Mouse (Mus musculus): ENCODE measurements around the gene Rbfox1. TPM values are rescaled to one million over a fixed set of nuclear protein-coding genes. Genes with fewer than 3 reads are reported as not detected.

Rbfox1 gene
- polyA plus RNA-seq, 1 experiment from 2014 or later, result 7.5 TPM

GRCm38 (mm10) chr16:6122859-6123258 lies 237.7 kb downstream of the Rbfox1 start:
- no peaks in the 10 kb centered on the region for H3K9me3 ChIP-seq (ENCODE audit: control insufficient read depth, low read length)
- no peaks in the 10 kb centered on the region for H3K36me3 ChIP-seq (ENCODE audit: control insufficient read depth, insufficient read depth, low read length)
- H3K4me3 ChIP-seq (ENCODE audit: low read length), result no peak overlapping the region
- H3K4me2 ChIP-seq (replicated peaks; ENCODE audit: low read depth, low read length), result no peak overlapping the region
- ATAC-seq (ENCODE audit: low FRiP score, low TSS enrichment), result no peak
- H3K27ac ChIP-seq (ENCODE audit: low read depth, low read length), result no peak overlapping the region
- 100% methylated on average over 6 of the region's 22 CpGs for WGBS
- H3K27me3 ChIP-seq (ENCODE audit: control insufficient read depth, insufficient read depth, low read length), result no peaks in the 10 kb centered on the region
- H3K9ac ChIP-seq (ENCODE audit: low read depth, low read length), result no peak overlapping the region
- no peaks in the 10 kb centered on the region for H3K4me1 ChIP-seq (ENCODE audit: control insufficient read depth, insufficient read depth, low read length)

- WGBS, result 79% methylated on average over 4 of the region's 5 CpGs
Observed at GRCm38 (mm10) chr16:6128314-6128713, 243.2 kb downstream of the Rbfox1 start.

GRCm38 (mm10) chr16:6135016-6135415 lies 249.9 kb downstream of the Rbfox1 start:
- H3K36me3 ChIP-seq (ENCODE audit: control insufficient read depth, insufficient read depth, low read length), result no peaks in the 10 kb centered on the region
- ATAC-seq (ENCODE audit: low FRiP score, low TSS enrichment), result no peak

More at GRCm38 (mm10) chr16:6128314-6128713, 243.2 kb downstream of the Rbfox1 start:
- Histone ChIP-seq H3K36me3 (ENCODE audit: control insufficient read depth, insufficient read depth, low read length) (no peaks in the 10 kb centered on the region), H3K4me2 (replicated peaks; ENCODE audit: low read depth, low read length) (no peak overlapping the region), H3K9ac (ENCODE audit: low read depth, low read length) (no peak overlapping the region), H3K27ac (ENCODE audit: low read depth, low read length) (no peak overlapping the region), H3K9me3 (ENCODE audit: control insufficient read depth, low read length) (no peaks in the 10 kb centered on the region), H3K27me3 (ENCODE audit: control insufficient read depth, insufficient read depth, low read length) (no peaks in the 10 kb centered on the region), H3K4me3 (ENCODE audit: low read length) (no peak overlapping the region), H3K4me1 (ENCODE audit: control insufficient read depth, insufficient read depth, low read length) (no peaks in the 10 kb centered on the region)
- no peak for ATAC-seq (ENCODE audit: low FRiP score, low TSS enrichment)

GRCm38 (mm10) chr16:6139432-6139831 lies 254.3 kb downstream of the Rbfox1 start:
- H3K4me1 ChIP-seq (ENCODE audit: control insufficient read depth, insufficient read depth, low read length), result no peaks in the 10 kb centered on the region
- WGBS, result 85% methylated on average over 1 of the region's 1 CpGs
- ATAC-seq (ENCODE audit: low FRiP score, low TSS enrichment), result no peak
- no peaks in the 10 kb centered on the region for H3K27me3 ChIP-seq (ENCODE audit: control insufficient read depth, insufficient read depth, low read length)
- no peak overlapping the region for H3K4me2 ChIP-seq (replicated peaks; ENCODE audit: low read depth, low read length)
- H3K36me3 ChIP-seq (ENCODE audit: control insufficient read depth, insufficient read depth, low read length), result no peaks in the 10 kb centered on the region
- H3K9ac ChIP-seq (ENCODE audit: low read depth, low read length), result no peak overlapping the region
- H3K9me3 ChIP-seq (ENCODE audit: control insufficient read depth, low read length), result no peaks in the 10 kb centered on the region
- no peak overlapping the region for H3K4me3 ChIP-seq (ENCODE audit: low read length)
- H3K27ac ChIP-seq (ENCODE audit: low read depth, low read length), result no peak overlapping the region

More at GRCm38 (mm10) chr16:6135016-6135415, 249.9 kb downstream of the Rbfox1 start:
- Histone ChIP-seq H3K27ac (ENCODE audit: low read depth, low read length) (no peak overlapping the region), H3K4me2 (replicated peaks; ENCODE audit: low read depth, low read length) (no peak overlapping the region), H3K27me3 (ENCODE audit: control insufficient read depth, insufficient read depth, low read length) (no peaks in the 10 kb centered on the region), H3K9me3 (ENCODE audit: control insufficient read depth, low read length) (no peaks in the 10 kb centered on the region), H3K9ac (ENCODE audit: low read depth, low read length) (no peak overlapping the region), H3K4me3 (ENCODE audit: low read length) (no peak overlapping the region), H3K4me1 (ENCODE audit: control insufficient read depth, insufficient read depth, low read length) (no peaks in the 10 kb centered on the region)
- 97% methylated on average over 6 of the region's 7 CpGs for WGBS

GRCm38 (mm10) chr16:6147957-6148356 lies 262.8 kb downstream of the Rbfox1 start:
- WGBS, result 79% methylated on average over 7 of the region's 7 CpGs
- Histone ChIP-seq H3K4me2 (replicated peaks; ENCODE audit: low read depth, low read length) (no peak overlapping the region), H3K9ac (ENCODE audit: low read depth, low read length) (no peak overlapping the region), H3K4me1 (ENCODE audit: control insufficient read depth, insufficient read depth, low read length) (no peaks in the 10 kb centered on the region), H3K4me3 (ENCODE audit: low read length) (no peak overlapping the region), H3K27ac (ENCODE audit: low read depth, low read length) (no peak overlapping the region), H3K9me3 (ENCODE audit: control insufficient read depth, low read length) (no peaks in the 10 kb centered on the region), H3K36me3 (ENCODE audit: control insufficient read depth, insufficient read depth, low read length) (no peaks in the 10 kb centered on the region), H3K27me3 (ENCODE audit: control insufficient read depth, insufficient read depth, low read length) (no peaks in the 10 kb centered on the region)
- no peak for ATAC-seq (ENCODE audit: low FRiP score, low TSS enrichment)

GRCm38 (mm10) chr16:6149345-6149744 lies 264.2 kb downstream of the Rbfox1 start:
- WGBS, result 80% methylated on average over 4 of the region's 4 CpGs
- no peak for ATAC-seq (ENCODE audit: low FRiP score, low TSS enrichment)
- Histone ChIP-seq H3K9me3 (ENCODE audit: control insufficient read depth, low read length) (no peaks in the 10 kb centered on the region), H3K9ac (ENCODE audit: low read depth, low read length) (no peak overlapping the region), H3K36me3 (ENCODE audit: control insufficient read depth, insufficient read depth, low read length) (no peaks in the 10 kb centered on the region), H3K4me1 (ENCODE audit: control insufficient read depth, insufficient read depth, low read length) (no peaks in the 10 kb centered on the region), H3K27me3 (ENCODE audit: control insufficient read depth, insufficient read depth, low read length) (no peaks in the 10 kb centered on the region), H3K27ac (ENCODE audit: low read depth, low read length) (no peak overlapping the region), H3K4me2 (replicated peaks; ENCODE audit: low read depth, low read length) (no peak overlapping the region), H3K4me3 (ENCODE audit: low read length) (no peak overlapping the region)

- Histone ChIP-seq H3K27me3 (ENCODE audit: control insufficient read depth, insufficient read depth, low read length) (no peaks in the 10 kb centered on the region), H3K36me3 (ENCODE audit: control insufficient read depth, insufficient read depth, low read length) (no peaks in the 10 kb centered on the region), H3K27ac (ENCODE audit: low read depth, low read length) (no peak overlapping the region), H3K9ac (ENCODE audit: low read depth, low read length) (no peak overlapping the region), H3K4me1 (ENCODE audit: control insufficient read depth, insufficient read depth, low read length) (no peaks in the 10 kb centered on the region), H3K9me3 (ENCODE audit: control insufficient read depth, low read length) (no peaks in the 10 kb centered on the region), H3K4me3 (ENCODE audit: low read length) (no peak overlapping the region), H3K4me2 (replicated peaks; ENCODE audit: low read depth, low read length) (no peak overlapping the region)
- WGBS, result 29% methylated on average over 2 of the region's 2 CpGs
- no peak for ATAC-seq (ENCODE audit: low FRiP score, low TSS enrichment)
Observed at GRCm38 (mm10) chr16:6155556-6155955, 270.4 kb downstream of the Rbfox1 start.

GRCm38 (mm10) chr16:6164476-6164875 lies 279.3 kb downstream of the Rbfox1 start:
- H3K27ac ChIP-seq (ENCODE audit: low read depth, low read length), result no peak overlapping the region
- no peaks in the 10 kb centered on the region for H3K36me3 ChIP-seq (ENCODE audit: control insufficient read depth, insufficient read depth, low read length)
- no peak for ATAC-seq (ENCODE audit: low FRiP score, low TSS enrichment)
- no peaks in the 10 kb centered on the region for H3K4me1 ChIP-seq (ENCODE audit: control insufficient read depth, insufficient read depth, low read length)
- no peak overlapping the region for H3K9ac ChIP-seq (ENCODE audit: low read depth, low read length)
- no peak overlapping the region for H3K4me3 ChIP-seq (ENCODE audit: low read length)
- H3K9me3 ChIP-seq (ENCODE audit: control insufficient read depth, low read length), result no peaks in the 10 kb centered on the region
- 88% methylated on average over 4 of the region's 4 CpGs for WGBS
- H3K4me2 ChIP-seq (replicated peaks; ENCODE audit: low read depth, low read length), result no peak overlapping the region
- no peaks in the 10 kb centered on the region for H3K27me3 ChIP-seq (ENCODE audit: control insufficient read depth, insufficient read depth, low read length)

- H3K27me3 ChIP-seq (ENCODE audit: control insufficient read depth, insufficient read depth, low read length), result no peaks in the 10 kb centered on the region
- no peak overlapping the region for H3K4me2 ChIP-seq (replicated peaks; ENCODE audit: low read depth, low read length)
- no peaks in the 10 kb centered on the region for H3K36me3 ChIP-seq (ENCODE audit: control insufficient read depth, insufficient read depth, low read length)
- H3K9ac ChIP-seq (ENCODE audit: low read depth, low read length), result no peak overlapping the region
- no peaks in the 10 kb centered on the region for H3K4me1 ChIP-seq (ENCODE audit: control insufficient read depth, insufficient read depth, low read length)
- no peak overlapping the region for H3K4me3 ChIP-seq (ENCODE audit: low read length)
- H3K27ac ChIP-seq (ENCODE audit: low read depth, low read length), result no peak overlapping the region
- H3K9me3 ChIP-seq (ENCODE audit: control insufficient read depth, low read length), result no peaks in the 10 kb centered on the region
- ATAC-seq (ENCODE audit: low FRiP score, low TSS enrichment), result no peak
- 90% methylated on average over 5 of the region's 5 CpGs for WGBS
Observed at GRCm38 (mm10) chr16:6169346-6169745, 284.2 kb downstream of the Rbfox1 start.

Data from kidney, embryonic 14.5 days (tissue).